Mouse (Mus musculus): ENCODE data around the gene Smurf1.

GRCm38 (mm10) chr5:144877021-144877420 lies 88.6 kb downstream of the Smurf1 start:
- no peak for TF ChIP-seq EP300 (IDR thresholded peaks at IDR 0.05; ENCODE audit: low read depth)
- no peak for TF ChIP-seq CTCF (IDR thresholded peaks at IDR 0.05; ENCODE audit: low read depth)
